Mouse (Mus musculus) CD4-positive naive resting alpha-beta T cell, adult 76 days (primary cell): ENCODE measurements around the gene Tmem9. TPM values are rescaled to one million over a fixed set of nuclear protein-coding genes. Genes with fewer than 3 reads are reported as not detected.

Experiments used
- total RNA-seq: library from RNA; stranded (reverse); gene quantifications from one replicate; pipeline ENCODE4 v1.2.4, GENCODE M21; 2023

The Tmem9 gene
- total RNA-seq = 20.8 TPM

DNA sequence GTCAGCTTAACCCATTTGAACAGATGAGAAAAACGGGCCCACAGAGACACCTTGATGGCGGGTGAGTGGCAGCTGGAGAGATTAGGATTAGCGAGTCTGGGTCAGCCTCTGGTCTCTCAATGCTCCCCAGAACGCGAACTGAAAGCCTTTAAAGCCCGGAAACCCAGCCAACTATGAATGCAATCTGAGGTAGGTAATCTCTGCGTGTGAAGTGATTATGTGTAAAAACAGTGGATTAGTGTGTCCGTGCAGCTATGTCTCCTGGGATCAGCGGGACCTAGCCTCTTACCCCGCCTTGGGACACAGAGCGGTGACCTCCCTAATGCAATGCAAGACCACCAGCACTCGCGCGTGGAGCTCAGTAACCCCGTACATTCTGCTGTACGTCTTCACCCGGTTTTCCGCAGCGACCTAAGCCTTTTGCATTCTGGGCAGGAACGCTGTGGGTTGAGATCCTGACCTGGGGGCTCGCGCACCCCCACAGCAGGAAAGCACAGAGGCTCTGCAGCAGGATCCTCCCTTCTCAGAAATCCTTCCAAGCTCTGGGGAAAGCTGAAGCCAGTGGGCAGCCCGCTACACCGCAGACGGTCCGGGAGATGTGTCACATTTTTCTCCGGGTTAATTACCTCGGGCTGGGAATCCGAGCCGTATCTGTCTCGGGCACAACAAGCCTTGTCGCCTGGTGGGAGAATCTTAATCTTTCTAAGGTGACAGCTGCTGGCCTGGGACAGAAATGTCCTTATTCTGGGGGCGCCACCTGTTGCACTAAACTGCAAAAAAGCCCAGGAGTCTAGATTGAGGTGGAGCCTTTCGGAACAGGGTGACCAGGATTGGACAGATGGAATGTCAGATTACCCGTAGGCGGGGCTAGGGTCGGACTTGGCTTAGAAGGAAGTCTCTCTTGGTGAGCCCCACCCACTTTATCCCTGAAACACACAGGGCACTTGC lies at the start of gene Tmem9:
Gene Tmem9 (plus strand): TSS at position 940 of the 948 bp plus-strand sequence.

DNA sequence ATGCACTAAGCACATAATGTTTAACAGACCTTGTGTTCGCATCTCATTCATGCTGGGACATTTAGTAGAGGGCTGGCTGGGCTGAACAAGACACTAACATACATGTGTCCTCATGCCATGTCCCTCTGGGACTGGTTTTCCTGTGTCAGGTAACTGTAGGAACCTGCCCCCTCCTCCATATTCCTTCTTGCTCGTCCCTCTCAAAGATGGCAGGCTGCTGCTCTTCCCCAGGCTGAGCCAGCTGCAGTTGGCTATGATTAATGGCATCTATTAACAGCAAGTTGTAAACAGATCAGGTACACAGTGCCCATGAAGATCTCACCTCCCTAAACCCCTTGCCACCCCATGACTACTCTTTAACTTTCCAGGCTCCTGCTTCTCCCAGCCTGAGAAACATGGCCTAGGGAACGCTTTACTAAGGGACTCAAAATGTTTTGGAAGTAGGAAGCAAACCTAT lies 1.6 kb upstream of the Tmem9 start, which contains the start of gene Igfn1:
Gene Igfn1 (minus strand): TSS at position 51 of the 457 bp plus-strand sequence.

DNA sequence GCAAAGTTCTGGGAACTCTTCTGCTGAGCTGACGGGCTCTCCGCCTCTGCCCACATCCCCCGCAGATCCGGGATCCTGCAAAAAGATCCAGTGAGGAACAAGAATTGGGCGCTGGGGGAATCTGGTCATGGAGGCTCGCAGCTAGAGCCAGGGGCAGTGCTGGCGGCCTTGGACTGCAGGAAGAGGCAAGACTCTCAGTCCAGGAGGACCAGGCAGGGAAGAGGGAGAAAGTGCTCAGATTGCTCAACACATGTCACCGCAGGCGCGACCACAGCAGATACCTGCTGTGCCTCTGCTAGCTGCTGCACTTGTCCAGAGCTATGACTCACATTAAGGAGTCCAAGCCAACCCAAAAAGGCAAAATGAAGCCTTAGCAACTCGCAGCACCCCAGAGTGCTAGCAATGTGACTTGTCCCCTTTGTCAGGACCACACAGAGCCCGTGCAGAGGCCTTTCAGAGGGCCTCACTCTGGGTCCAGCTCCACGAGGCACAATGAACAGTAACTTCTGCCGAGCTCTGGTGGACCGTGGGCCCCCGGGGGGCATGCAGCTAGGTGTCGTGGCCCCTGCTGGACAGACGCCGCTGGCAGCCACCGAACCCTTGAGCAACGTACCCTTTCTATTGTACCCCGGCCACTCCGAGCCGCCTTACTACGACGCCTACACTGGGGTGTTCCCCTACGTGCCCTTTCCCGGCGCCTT lies 42.5 kb downstream of the Tmem9 start, which contains the start of gene Ascl5:
Gene Ascl5 (plus strand): TSS at position 493 of the 701 bp plus-strand sequence.

DNA sequence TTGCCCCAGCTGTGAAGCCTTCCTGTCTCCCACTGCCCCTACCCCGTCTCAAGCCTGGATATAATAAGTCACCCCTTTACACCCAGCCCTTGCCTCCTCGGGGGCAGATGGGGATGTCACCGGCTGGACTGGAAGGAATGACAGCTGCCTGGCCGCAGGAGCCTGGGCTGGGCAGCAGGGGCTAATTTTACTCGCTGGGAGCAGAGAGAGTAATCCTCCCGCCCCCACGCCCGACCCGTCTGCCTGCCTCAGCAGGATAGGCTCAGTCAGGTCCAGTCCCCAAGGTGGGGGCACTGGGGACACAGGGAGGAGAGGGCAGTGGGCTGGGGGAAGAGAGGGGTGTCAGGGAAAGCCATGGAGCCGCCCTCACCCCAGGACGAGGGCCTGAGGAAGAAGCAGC lies 44.6 kb downstream of the Tmem9 start, which contains the start of gene Cacna1s:
Gene Cacna1s (plus strand): TSS at position 204 of the 400 bp plus-strand sequence.

Other genes with a start within 250 kb of the Tmem9 start
- gene Phlda3, start 242.0 kb upstream of the Tmem9 start, total RNA-seq = not detected
- 1.3 TPM for gene Tnni1, start 228.7 kb upstream of the Tmem9 start, total RNA-seq
- 0.73 TPM for gene Lad1, start 189.6 kb upstream of the Tmem9 start, total RNA-seq
- not detected for gene Tnnt2, start 171.8 kb upstream of the Tmem9 start, total RNA-seq
- gene Pkp1, start 88.9 kb upstream of the Tmem9 start, total RNA-seq = not detected
- gene Igfn1, start 1.8 kb upstream of the Tmem9 start, total RNA-seq = not detected
- gene Ascl5, start 42.7 kb downstream of the Tmem9 start, total RNA-seq = not detected
- 1.8 TPM for gene Cacna1s, start 44.6 kb downstream of the Tmem9 start, total RNA-seq
- 353 TPM for gene Kif21b, start 123.2 kb downstream of the Tmem9 start, total RNA-seq
- not detected for gene Mroh3, start 204.7 kb downstream of the Tmem9 start, total RNA-seq
- not detected for gene Inava, start 226.1 kb downstream of the Tmem9 start, total RNA-seq